Mouse (Mus musculus) cerebellum, postnatal 25 days (tissue): ENCODE measurements at regions not wholly inside any gene's neighbourhood (a gene's known extent, or its start where the extent isn't known, plus 50 kb on each side); places are given as distances from the start of the nearest gene placed in this dataset.

Experiments
- DNase-seq, 2 experiments: peaks; one replicate each; pipeline ENCODE4 v3.0.0; 2021; ENCODE audit warnings: mixed read lengths in 2 of 2

GRCm38 (mm10) chr13:107362806-107363687 lies 341.1 kb upstream of the Kif2a start:
- peak in 1 of 2 experiments; percentile 13 for DNase-seq

GRCm38 (mm10) chr13:107340802-107341364 lies 319.0 kb upstream of the Kif2a start:
- DNase-seq: no peak

GRCm38 (mm10) chr13:107338111-107338510 lies 316.2 kb upstream of the Kif2a start:
- DNase-seq: no peak

GRCm38 (mm10) chr13:107337111-107337510 lies 315.2 kb upstream of the Kif2a start:
- no peak for DNase-seq

- DNase-seq: no peak
These were observed 307.4 kb upstream of the Kif2a start for GRCm38 (mm10) chr13:107329348-107329747.

GRCm38 (mm10) chr13:107325707-107326495 lies 304.0 kb upstream of the Kif2a start:
- peak; percentile 84 to 88 for DNase-seq

- no peak for DNase-seq
These were observed 292.8 kb upstream of the Kif2a start for GRCm38 (mm10) chr13:107314746-107315145.

GRCm38 (mm10) chr13:107308958-107309639 lies 287.2 kb upstream of the Kif2a start:
- DNase-seq: no peak

- DNase-seq: no peak
These were observed 286.5 kb upstream of the Kif2a start for GRCm38 (mm10) chr13:107308404-107308803.

- no peak for DNase-seq
These were observed 285.0 kb upstream of the Kif2a start for GRCm38 (mm10) chr13:107306958-107307357.

GRCm38 (mm10) chr13:107306232-107306631 lies 284.3 kb upstream of the Kif2a start:
- no peak for DNase-seq

GRCm38 (mm10) chr13:107305738-107306137 lies 283.8 kb upstream of the Kif2a start:
- DNase-seq: no peak

- no peak for DNase-seq
These were observed 282.0 kb upstream of the Kif2a start for GRCm38 (mm10) chr13:107303878-107304277.

GRCm38 (mm10) chr13:107303322-107303721 lies 281.4 kb upstream of the Kif2a start:
- DNase-seq: no peak

- DNase-seq: no peak
These were observed 278.9 kb upstream of the Kif2a start for GRCm38 (mm10) chr13:107300792-107301191.

- no peak for DNase-seq
These were observed 242.7 kb upstream of the Kif2a start for GRCm38 (mm10) chr13:107264581-107264980.

- no peak for DNase-seq
These were observed 239.6 kb upstream of the Kif2a start for GRCm38 (mm10) chr13:107261479-107262050.

GRCm38 (mm10) chr13:107260274-107260673 lies 238.3 kb upstream of the Kif2a start:
- no peak for DNase-seq

- DNase-seq: no peak
These were observed 226.0 kb upstream of the Kif2a start for GRCm38 (mm10) chr13:107247792-107248505.

GRCm38 (mm10) chr13:107246956-107247751 lies 225.2 kb upstream of the Kif2a start:
- DNase-seq: peak; percentile 9 to 19

- no peak for DNase-seq
These were observed 222.2 kb upstream of the Kif2a start for GRCm38 (mm10) chr13:107244173-107244572.
